Mouse (Mus musculus): ENCODE measurements around the gene Znrf3.

DNA sequence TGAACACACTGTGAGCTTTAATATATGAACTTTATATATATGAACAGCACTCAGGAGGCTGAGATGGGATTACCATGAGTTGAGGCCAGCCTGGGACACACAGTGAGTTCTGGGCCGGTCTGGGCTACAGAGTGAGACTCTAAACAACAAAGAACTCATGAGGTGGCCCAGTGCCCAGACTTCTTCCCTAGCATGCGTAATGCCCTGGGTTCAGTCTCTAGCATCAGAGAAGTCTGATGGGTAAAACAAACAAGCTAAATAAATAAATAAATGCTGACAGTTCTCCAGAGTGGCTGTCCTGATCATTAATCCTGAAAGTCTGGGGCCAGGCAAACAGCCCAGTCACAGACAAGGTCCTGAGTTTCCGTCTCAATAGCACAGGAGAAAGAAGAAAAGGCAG, 25.4 kb upstream of the Znrf3 start:
- TF ChIP-seq CTCF (IDR thresholded peaks at IDR 0.05; ENCODE audit: low read depth, low read length) (no peak), GATA2 (IDR thresholded peaks at IDR 0.05; ENCODE audit: borderline replicate concordance, low read depth, low read length) (no peak), GATA1 (IDR thresholded peaks at IDR 0.05; ENCODE audit: borderline replicate concordance, low read length) (no peak), TAL1 (conservative IDR thresholded peaks at IDR 0.05; ENCODE audit: low read depth, low read length) (no peak), POLR2AphosphoS5 (IDR thresholded peaks at IDR 0.05; ENCODE audit: insufficient replicate concordance, low read depth, low read length) (no peak)

Data from G1E (cell line).